Mouse (Mus musculus): Measurements from ENCODE around the gene Sgsh. TPM values are rescaled to one million over a fixed set of nuclear protein-coding genes. Genes with fewer than 3 reads are reported as not detected.

Gene Sgsh
- total and polyA plus RNA-seq, 2 experiments from 2014 or later = 6.2 to 8.5 TPM

- ATAC-seq (no peak), DNase-seq (ENCODE audit: low spot score) (no peak)
- no peak overlapping the region for H3K4me3 ChIP-seq (ENCODE audit: low read length)
- no peaks in the 10 kb centered on the region for H3K9me3 ChIP-seq (ENCODE audit: low read length)
- no peaks in the 10 kb centered on the region for H3K27me3 ChIP-seq (ENCODE audit: insufficient read depth, low read length)
- no peaks in the 10 kb centered on the region for H3K36me3 ChIP-seq (ENCODE audit: insufficient read depth, low read length)
- no peak overlapping the region for H3K4me2 ChIP-seq (ENCODE audit: low read depth, low read length)
- H3K27ac ChIP-seq = no peak overlapping the region
- no peak for TF ChIP-seq CTCF (IDR thresholded peaks at IDR 0.05; ENCODE audit: low read depth)
- H3K9ac ChIP-seq (replicated peaks; ENCODE audit: low read length) = no peak overlapping the region
- 88% methylated on average over 10 of the region's 10 CpGs for WGBS
- H3K4me1 ChIP-seq (ENCODE audit: insufficient read depth, low read length) = peaks cover 13% of the 10 kb centered on the region
Measured at GRCm38 (mm10) chr11:119359089-119359488, 3.8 kb upstream of the Sgsh start.

GRCm38 (mm10) chr11:119354798-119355442, 416 bp downstream of the Sgsh start:
- Histone ChIP-seq H3K9me3 (ENCODE audit: low read length) (no peaks in the 10 kb centered on the region), H3K27ac (peak overlapping the region; percentile 68; the same call in 1 of the 2 replicates), H3K9ac (replicated peaks; ENCODE audit: low read length) (peak overlapping the region; percentile 65), H3K27me3 (ENCODE audit: insufficient read depth, low read length) (no peaks in the 10 kb centered on the region), H3K4me2 (ENCODE audit: low read depth, low read length) (peak overlapping the region; percentile 98), H3K4me3 (ENCODE audit: low read length) (peak overlapping the region; percentile 63), H3K36me3 (ENCODE audit: insufficient read depth, low read length) (no peaks in the 10 kb centered on the region), H3K4me1 (ENCODE audit: insufficient read depth, low read length) (peaks cover 13% of the 10 kb centered on the region)
- ATAC-seq (no peak; the same call in 1 of the 2 replicates), DNase-seq (ENCODE audit: low spot score) (peak; percentile 8)
- no peak for TF ChIP-seq CTCF (IDR thresholded peaks at IDR 0.05; ENCODE audit: low read depth)
- 8% methylated on average over 17 of the region's 23 CpGs for WGBS

GRCm38 (mm10) chr11:119353946-119354345, 1.4 kb downstream of the Sgsh start:
- H3K9ac ChIP-seq (replicated peaks; ENCODE audit: low read length) = no peak overlapping the region
- DNase-seq (ENCODE audit: low spot score) (no peak), ATAC-seq (no peak)
- no peak for TF ChIP-seq CTCF (IDR thresholded peaks at IDR 0.05; ENCODE audit: low read depth)
- no peak overlapping the region for H3K4me3 ChIP-seq (ENCODE audit: low read length)
- H3K9me3 ChIP-seq (ENCODE audit: low read length) = no peaks in the 10 kb centered on the region
- peaks cover 13% of the 10 kb centered on the region for H3K4me1 ChIP-seq (ENCODE audit: insufficient read depth, low read length)
- no peak overlapping the region for H3K27ac ChIP-seq
- no peaks in the 10 kb centered on the region for H3K36me3 ChIP-seq (ENCODE audit: insufficient read depth, low read length)
- WGBS = 76% methylated on average over 4 of the region's 4 CpGs
- no peaks in the 10 kb centered on the region for H3K27me3 ChIP-seq (ENCODE audit: insufficient read depth, low read length)
- no peak overlapping the region for H3K4me2 ChIP-seq (ENCODE audit: low read depth, low read length)

GRCm38 (mm10) chr11:119352113-119352512, 3.2 kb downstream of the Sgsh start:
- H3K4me2 ChIP-seq (ENCODE audit: low read depth, low read length) = no peak overlapping the region
- 78% methylated on average over 7 of the region's 7 CpGs for WGBS
- H3K4me1 ChIP-seq (ENCODE audit: insufficient read depth, low read length) = peaks cover 13% of the 10 kb centered on the region
- no peak for ATAC-seq
- no peak overlapping the region for H3K27ac ChIP-seq
- no peaks in the 10 kb centered on the region for H3K27me3 ChIP-seq (ENCODE audit: insufficient read depth, low read length)
- H3K9ac ChIP-seq (replicated peaks; ENCODE audit: low read length) = no peak overlapping the region
- no peak for TF ChIP-seq CTCF (IDR thresholded peaks at IDR 0.05; ENCODE audit: low read depth)
- no peak overlapping the region for H3K4me3 ChIP-seq (ENCODE audit: low read length)
- no peak for DNase-seq (ENCODE audit: low spot score)
- H3K9me3 ChIP-seq (ENCODE audit: low read length) = no peaks in the 10 kb centered on the region
- no peaks in the 10 kb centered on the region for H3K36me3 ChIP-seq (ENCODE audit: insufficient read depth, low read length)

GRCm38 (mm10) chr11:119347125-119347524, 8.2 kb downstream of the Sgsh start:
- Histone ChIP-seq H3K4me1 (ENCODE audit: insufficient read depth, low read length) (no peaks in the 10 kb centered on the region), H3K4me2 (ENCODE audit: low read depth, low read length) (no peak overlapping the region), H3K27me3 (ENCODE audit: insufficient read depth, low read length) (no peaks in the 10 kb centered on the region), H3K27ac (no peak overlapping the region), H3K36me3 (ENCODE audit: insufficient read depth, low read length) (no peaks in the 10 kb centered on the region), H3K9ac (replicated peaks; ENCODE audit: low read length) (no peak overlapping the region), H3K9me3 (ENCODE audit: low read length) (no peaks in the 10 kb centered on the region), H3K4me3 (ENCODE audit: low read length) (no peak overlapping the region)
- no peak for TF ChIP-seq CTCF (IDR thresholded peaks at IDR 0.05; ENCODE audit: low read depth)
- no peak for DNase-seq (ENCODE audit: low spot score)
- 90% methylated on average over 4 of the region's 4 CpGs for WGBS
- ATAC-seq = no peak

- no peak for ATAC-seq
- no peak overlapping the region for H3K4me2 ChIP-seq (ENCODE audit: low read depth, low read length)
- no peak overlapping the region for H3K27ac ChIP-seq
- H3K4me3 ChIP-seq (ENCODE audit: low read length) = no peak overlapping the region
- WGBS = 66% methylated on average over 6 of the region's 6 CpGs
- DNase-seq (ENCODE audit: low spot score) = no peak
- TF ChIP-seq CTCF (IDR thresholded peaks at IDR 0.05; ENCODE audit: low read depth) = no peak
- H3K4me1 ChIP-seq (ENCODE audit: insufficient read depth, low read length) = no peaks in the 10 kb centered on the region
- H3K9ac ChIP-seq (replicated peaks; ENCODE audit: low read length) = no peak overlapping the region
- no peaks in the 10 kb centered on the region for H3K27me3 ChIP-seq (ENCODE audit: insufficient read depth, low read length)
- no peaks in the 10 kb centered on the region for H3K36me3 ChIP-seq (ENCODE audit: insufficient read depth, low read length)
- no peaks in the 10 kb centered on the region for H3K9me3 ChIP-seq (ENCODE audit: low read length)
Measured at GRCm38 (mm10) chr11:119344865-119345264, 10.5 kb downstream of the Sgsh start.

- ATAC-seq = no peak
- TF ChIP-seq CTCF (IDR thresholded peaks at IDR 0.05; ENCODE audit: low read depth) = no peak
- H3K4me3 ChIP-seq (ENCODE audit: low read length) = no peak overlapping the region
- no peak for DNase-seq (ENCODE audit: low spot score)
- H3K4me1 ChIP-seq (ENCODE audit: insufficient read depth, low read length) = no peaks in the 10 kb centered on the region
- no peaks in the 10 kb centered on the region for H3K9me3 ChIP-seq (ENCODE audit: low read length)
- no peaks in the 10 kb centered on the region for H3K36me3 ChIP-seq (ENCODE audit: insufficient read depth, low read length)
- WGBS = 84% methylated on average over 8 of the region's 8 CpGs
- H3K9ac ChIP-seq (replicated peaks; ENCODE audit: low read length) = no peak overlapping the region
- no peak overlapping the region for H3K4me2 ChIP-seq (ENCODE audit: low read depth, low read length)
- no peaks in the 10 kb centered on the region for H3K27me3 ChIP-seq (ENCODE audit: insufficient read depth, low read length)
- no peak overlapping the region for H3K27ac ChIP-seq
Measured at GRCm38 (mm10) chr11:119344178-119344577, 11.2 kb downstream of the Sgsh start.

All from hindbrain, postnatal 0 days (tissue).